Mouse (Mus musculus) heart, postnatal 25 days (tissue): ENCODE results near the gene Arl16. TPM values are rescaled to one million over a fixed set of nuclear protein-coding genes. Genes with fewer than 3 reads are reported as not detected.

Source experiments
- total RNA-seq, 2 experiments: library from RNA; stranded (reverse); gene quantifications; 2 replicates each; pipeline ENCODE4 v1.2.3; 2021

The Arl16 gene
- total RNA-seq, 2 experiments from 2014 or later, result 10.5 to 10.6 TPM

Other genes with a start within 250 kb of the Arl16 start
- 1 to 10 TPM; 7.8 to 8.3 TPM for gene Bahcc1, start 234.7 kb downstream of the Arl16 start, total RNA-seq
- gene Actg1, start 119.1 kb downstream of the Arl16 start, total RNA-seq, result 100 to 1,000 TPM; 282 to 346 TPM
- not detected for gene Fscn2, start 106.1 kb downstream of the Arl16 start, total RNA-seq
- 10 to 100 TPM; 15.2 to 15.3 TPM for gene Faap100, start 88.8 kb downstream of the Arl16 start, total RNA-seq
- gene Nploc4, start 29.9 kb downstream of the Arl16 start, total RNA-seq, result 10 to 100 TPM; 53.0 to 59.3 TPM
- gene Tspan10, start 25.0 kb downstream of the Arl16 start, total RNA-seq, result 1 to 10 TPM; 1.4 to 1.6 TPM
- gene Pde6g, start 14.1 kb downstream of the Arl16 start, total RNA-seq, result under 1 TPM; 0.47 to 0.84 TPM
- gene Oxld1, start 9.5 kb downstream of the Arl16 start, total RNA-seq, result 10 to 100 TPM; 53.7 to 56.4 TPM
- gene Ccdc137, start 9.5 kb downstream of the Arl16 start, total RNA-seq, result 1 to 10 TPM; 7.9 to 8.9 TPM
- 100 to 1,000 TPM; 253 to 263 TPM for gene Mrpl12, start 17.0 kb upstream of the Arl16 start, total RNA-seq
- gene Slc25a10, start 24.2 kb upstream of the Arl16 start, total RNA-seq, result 10 to 100 TPM; 13.1 to 14.8 TPM
- gene Gcgr, start 63.1 kb upstream of the Arl16 start, total RNA-seq, result 1 to 10 TPM; 1.3 to 1.5 TPM
- 10 to 100 TPM; 44.1 to 46.9 TPM for gene Mcrip1, start 82.1 kb upstream of the Arl16 start, total RNA-seq
- gene Ppp1r27, start 83.5 kb upstream of the Arl16 start, total RNA-seq, result not detected
- 100 to 1,000 TPM; 228 to 255 TPM for gene P4hb, start 105.6 kb upstream of the Arl16 start, total RNA-seq
- 100 to 1,000 TPM; 142 to 158 TPM for gene Arhgdia, start 114.0 kb upstream of the Arl16 start, total RNA-seq
- 10 to 100 TPM; 49.3 to 52.6 TPM for gene Alyref, start 130.8 kb upstream of the Arl16 start, total RNA-seq
- 10 to 100 TPM; 82.6 to 90.3 TPM for gene Anapc11, start 130.8 kb upstream of the Arl16 start, total RNA-seq
- not detected for gene Npb, start 140.9 kb upstream of the Arl16 start, total RNA-seq
- 10 to 100 TPM; 54.2 to 59.3 TPM for gene Pcyt2, start 150.3 kb upstream of the Arl16 start, total RNA-seq
- gene Sirt7, start 157.6 kb upstream of the Arl16 start, total RNA-seq, result 1 to 10 TPM; 7.7 to 8.3 TPM
- gene Mafg, start 166.0 kb upstream of the Arl16 start, total RNA-seq, result 10 to 100 TPM; 38.7 to 42.1 TPM
- gene Pycr1, start 176.2 kb upstream of the Arl16 start, total RNA-seq, result 1 to 10 TPM; 1.6 to 2.3 TPM
- 10 to 100 TPM; 78.3 to 78.8 TPM for gene Myadml2, start 180.6 kb upstream of the Arl16 start, total RNA-seq
- under 1 TPM in 1 of 2 experiments, not detected in 1; 0.20 TPM for gene Notum, start 193.6 kb upstream of the Arl16 start, total RNA-seq
- gene Aspscr1, start 205.4 kb upstream of the Arl16 start, total RNA-seq, result 10 to 100 TPM; 33.0 to 33.9 TPM
- 10 to 100 TPM; 31.2 to 35.7 TPM for gene Cenpx, start 246.1 kb upstream of the Arl16 start, total RNA-seq
- 1 to 10 TPM; 5.6 to 6.2 TPM for gene Lrrc45, start 246.3 kb upstream of the Arl16 start, total RNA-seq